Mouse (Mus musculus): Measurements from ENCODE around the gene Wwc2.

DNA sequence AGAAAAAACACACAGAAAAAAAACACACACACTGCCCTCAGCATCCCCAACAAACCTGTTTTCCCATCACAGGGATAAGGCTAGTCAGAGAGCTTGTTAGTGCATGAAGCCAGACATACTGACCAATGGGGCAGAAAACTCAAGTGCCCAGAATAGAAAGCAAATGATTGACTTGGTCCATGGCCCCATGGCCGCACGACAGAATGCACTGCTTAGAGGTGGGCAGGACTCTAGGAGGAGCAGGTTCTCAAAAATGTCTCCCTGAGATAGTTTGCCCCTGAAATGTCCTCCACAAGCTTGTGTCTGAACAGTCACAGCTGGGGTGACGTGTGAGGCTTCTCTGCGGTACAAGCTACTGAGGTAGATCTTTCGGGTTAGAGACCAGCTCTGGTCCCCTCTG, 20.1 kb downstream of the Wwc2 start:
- TF ChIP-seq GATA1 (IDR thresholded peaks at IDR 0.05; ENCODE audit: low read length) (no peak), TAL1 (IDR thresholded peaks at IDR 0.05; ENCODE audit: low read length) (no peak)

All from erythroblast, embryonic 14.5 days (primary cell).